Comparison of ENCODE assay signal across 15 mouse cellular contexts in the genomic region with DNA sequence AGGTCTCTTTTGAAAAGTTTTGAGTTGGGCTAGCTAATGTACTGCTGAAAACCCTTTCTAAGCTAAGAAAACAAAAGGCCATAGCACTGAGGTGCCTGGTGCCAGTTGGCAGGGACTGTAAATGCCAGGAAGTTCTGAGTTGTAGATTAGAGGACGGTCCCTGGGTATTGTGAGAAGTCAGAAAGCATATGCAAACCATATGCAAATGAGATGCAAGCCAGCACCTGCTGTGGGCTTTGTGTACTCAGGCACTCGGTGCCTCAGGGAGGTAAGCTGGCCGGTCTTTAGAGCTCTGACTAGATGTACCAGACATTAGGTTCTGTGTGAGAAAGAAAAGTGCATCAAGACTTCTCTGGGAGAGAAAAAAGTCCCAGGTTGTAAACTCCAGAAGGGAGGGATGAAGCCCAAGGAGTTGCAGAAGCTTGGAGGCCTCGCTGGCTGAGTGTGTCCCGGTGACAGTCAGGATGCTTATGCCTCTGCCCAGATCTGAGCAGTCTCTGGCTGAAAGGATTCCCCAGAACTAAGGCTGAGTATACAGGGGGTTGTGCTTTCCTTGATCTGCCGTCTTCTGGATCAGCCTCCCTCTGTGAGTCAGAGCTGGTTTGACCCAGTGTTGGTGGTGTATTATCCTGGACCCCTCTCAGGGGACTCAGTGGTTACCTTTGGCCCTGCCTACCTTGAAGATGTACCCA.
DNase-seq lines count a peak whose midpoint lies in the region; ATAC-seq and TF ChIP-seq lines count a peak whose summit lies in the region.
"Had no signal": no experiment of that assay in that cellular context is flagged by ENCODE, and none has a peak within 500 bp of the region (broad histone marks: within the 10 kb centered on the region; RNA-seq: fewer than 3 reads in every experiment).

No protein-coding gene starts in this region.

- 0 out of 2 replicates have a peak, but pooled peaks cover 5% of the 10 kb centered on the region for H3K4me1 ChIP-seq in hindbrain, embryonic 11.5 days (replicated peaks; ENCODE audit: control insufficient read depth, insufficient read depth, low read length)
- peaks cover 42% of the 10 kb centered on the region for H3K4me1 ChIP-seq in midbrain, embryonic 13.5 days (replicated peaks)
- peaks cover 11% of the 10 kb centered on the region for H3K4me1 ChIP-seq in limb, embryonic 10.5 days
- H3K4me1 ChIP-seq: liver, embryonic 12.5 days had no signal

- no peaks in the 10 kb centered on the region for H3K36me3 ChIP-seq in hindbrain, embryonic 11.5 days (ENCODE audit: control insufficient read depth, insufficient read depth, low read length)
- no peaks in the 10 kb centered on the region for H3K36me3 ChIP-seq in midbrain, embryonic 13.5 days
- no peaks in the 10 kb centered on the region for H3K36me3 ChIP-seq in limb, embryonic 10.5 days
- H3K36me3 ChIP-seq: liver, embryonic 12.5 days had no signal

- H3K4me3 ChIP-seq in hindbrain, embryonic 11.5 days (ENCODE audit: low read depth, low read length): no peak overlapping the region
- H3K4me3 ChIP-seq in midbrain, embryonic 13.5 days (replicated peaks): no peak overlapping the region
- no peak overlapping the region for H3K4me3 ChIP-seq in limb, embryonic 10.5 days
- H3K4me3 ChIP-seq: liver, embryonic 12.5 days; myocyte had no signal

- 24% methylated on average over 6 of the region's 6 CpGs for WGBS in hindbrain, embryonic 11.5 days
- 9% methylated on average over 6 of the region's 6 CpGs for WGBS in midbrain, embryonic 13.5 days
- 39% methylated on average over 6 of the region's 6 CpGs for WGBS in limb, embryonic 10.5 days

- peak overlapping the region; percentile 58 for H3K27ac ChIP-seq in hindbrain, embryonic 11.5 days (ENCODE audit: low read depth, low read length)
- H3K27ac ChIP-seq in midbrain, embryonic 13.5 days: peak overlapping the region; percentile 83
- no peak overlapping the region for H3K27ac ChIP-seq in limb, embryonic 10.5 days
- H3K27ac ChIP-seq: liver, embryonic 12.5 days had no signal

- no peak overlapping the region for H3K9ac ChIP-seq in hindbrain, embryonic 11.5 days (ENCODE audit: low read depth, low read length)
- H3K9ac ChIP-seq in midbrain, embryonic 13.5 days (replicated peaks): no peak overlapping the region
- H3K9ac ChIP-seq: liver, embryonic 12.5 days had no signal

- no peaks in the 10 kb centered on the region for H3K9me3 ChIP-seq in hindbrain, embryonic 11.5 days (ENCODE audit: control insufficient read depth, low read length)
- no peaks in the 10 kb centered on the region for H3K9me3 ChIP-seq in midbrain, embryonic 13.5 days
- no peaks in the 10 kb centered on the region for H3K9me3 ChIP-seq in limb, embryonic 10.5 days (replicated peaks)
- H3K9me3 ChIP-seq: liver, embryonic 12.5 days had no signal

- DNase-seq in A20 (ENCODE audit: low read depth, low spot score): peak; percentile 6
- DNase-seq in brain, embryonic 14.5 days (ENCODE audit: low read depth): peak; percentile 90
- DNase-seq in hindbrain, embryonic 11.5 days (ENCODE audit: low spot score): peak; percentile 35
- DNase-seq in limb, embryonic 10.5 days (ENCODE audit: low spot score): no peak
- DNase-seq in thymus, postnatal 25 days: no peak
- no peak for DNase-seq in lung, postnatal 36 days
- DNase-seq in frontal cortex, adult 2 months (ENCODE audit: extremely low spot score in 1 of 2, low spot score in 1 of 2): no peak
- DNase-seq: adrenal gland, postnatal 10 days; heart, postnatal 14 days; kidney, adult 2 months; lung, postnatal 4 days had no signal

- no peak for TF ChIP-seq POLR2A in brain, embryonic 14.5 days (IDR thresholded peaks at IDR 0.05; ENCODE audit: borderline replicate concordance, extremely low read depth, insufficient read depth, insufficient read length, poor library complexity, severe bottlenecking)

- no peak for TF ChIP-seq CTCF in brain, embryonic 14.5 days (IDR thresholded peaks at IDR 0.05; ENCODE audit: borderline replicate concordance, extremely low read depth, insufficient read depth, insufficient read length)

- ATAC-seq in hindbrain, embryonic 11.5 days (ENCODE audit: low FRiP score): peak; percentile 75
- ATAC-seq in midbrain, embryonic 13.5 days: peak; percentile 84
- ATAC-seq: liver, embryonic 12.5 days; Patski had no signal

- H3K4me2 ChIP-seq in hindbrain, embryonic 11.5 days (replicated peaks; ENCODE audit: low read depth, low read length): no peak overlapping the region
- no peak overlapping the region for H3K4me2 ChIP-seq in midbrain, embryonic 13.5 days (replicated peaks)
- H3K4me2 ChIP-seq: liver, embryonic 12.5 days had no signal

- H3K27me3 ChIP-seq in hindbrain, embryonic 11.5 days (ENCODE audit: control insufficient read depth, insufficient read depth, low read length): no peaks in the 10 kb centered on the region
- H3K27me3 ChIP-seq in midbrain, embryonic 13.5 days: no peaks in the 10 kb centered on the region
- no peaks in the 10 kb centered on the region for H3K27me3 ChIP-seq in limb, embryonic 10.5 days (ENCODE audit: low read depth, poor library complexity, severe bottlenecking)
- H3K27me3 ChIP-seq: liver, embryonic 12.5 days had no signal

Comparison
In these comparisons a context has a peak if more than half of its experiments do, and no peak if none do; other contexts are left out.
1. DNase-seq: peak in A20 (single experiment), brain, embryonic 14.5 days (single experiment) and hindbrain, embryonic 11.5 days (single experiment); none in limb, embryonic 10.5 days (single experiment), thymus, postnatal 25 days (single experiment), lung, postnatal 36 days (single experiment) and frontal cortex, adult 2 months (0 of 2).